Mouse (Mus musculus) embryonic facial prominence, embryonic 15.5 days (tissue): ENCODE results near the gene Tyro3. TPM values are rescaled to one million over a fixed set of nuclear protein-coding genes. Genes with fewer than 3 reads are reported as not detected.
A peak's percentile ranks its signal among the peaks of the same experiment; 100 is the strongest.

ENCODE experiments used
- ATAC-seq: fragments of 200-750 bp; cut with Nextera tagmentation; 2 replicates; pipeline ENCODE4 v1.8.0; 2017; ENCODE audit warnings: low read depth, moderate TSS enrichment; ENCODE audit not compliant: insufficient number of reproducible peaks, low FRiP score, low TSS enrichment
- H3K27ac ChIP-seq: fragments of 300-500 bp; sonication (generic); replicated peaks from 2 replicates; pipeline ENCODE4 v1.5.1; 2015; ENCODE audit warnings: mild to moderate bottlenecking, inconsistent platforms
- H3K27me3 ChIP-seq: fragments of 300-500 bp; sonication (generic); 2 replicates; pipeline ENCODE4 v1.6.1; 2015; ENCODE audit warnings: inconsistent platforms
- H3K36me3 ChIP-seq: fragments of 300-500 bp; sonication (generic); 2 replicates; pipeline ENCODE4 v1.6.1; 2015; ENCODE audit warnings: mild to moderate bottlenecking, inconsistent platforms
- H3K4me1 ChIP-seq: fragments of 300-500 bp; sonication (generic); 2 replicates; pipeline ENCODE4 v1.6.1; 2015; ENCODE audit warnings: inconsistent platforms
- H3K4me2 ChIP-seq: fragments of 300-500 bp; sonication (generic); replicated peaks from 2 replicates; pipeline ENCODE4 v1.6.1; 2015; ENCODE audit warnings: mild to moderate bottlenecking, inconsistent platforms
- H3K4me3 ChIP-seq: fragments of 300-500 bp; sonication (generic); replicated peaks from 2 replicates; pipeline ENCODE4 v1.5.1; 2015; ENCODE audit warnings: mild to moderate bottlenecking, inconsistent platforms
- H3K9ac ChIP-seq: fragments of 300-500 bp; sonication (generic); 2 replicates; pipeline ENCODE4 v1.6.1; 2015; ENCODE audit warnings: inconsistent platforms
- H3K9me3 ChIP-seq: fragments of 300-500 bp; sonication (generic); replicated peaks from 2 replicates; pipeline ENCODE4 v1.6.1; 2016; ENCODE audit warnings: inconsistent platforms
- WGBS: fragments of 180-500 bp; shearing (Covaris S2); methylation state at CpG from one replicate; pipeline ENCODE4 v1.1.7; 2015; 5-methylcytosine and 5-hydroxymethylcytosine counted together
- polyA plus RNA-seq: library from polyadenylated mRNA; unstranded; fragments of >200 nt; fragmentation: Nextera tagmentation; extraction: Ambion mirVana; gene quantifications from 2 replicates; pipeline ENCODE4 v1.2.1, GENCODE M21; 2015

Gene Tyro3
- polyA plus RNA-seq, 1 experiment from 2014 or later: 31.8 TPM

GRCm38 (mm10) chr2:119805536-119805935 is 8.0 kb downstream of the Tyro3 start:
- 57% methylated on average over 8 of the region's 8 CpGs for WGBS
- Histone ChIP-seq H3K4me2 (no peak overlapping the region), H3K27me3 (no peaks in the 10 kb centered on the region), H3K4me1 (peaks cover 38% of the 10 kb centered on the region), H3K4me3 (no peak overlapping the region), H3K9ac (no peak overlapping the region), H3K36me3 (peaks cover 47% of the 10 kb centered on the region), H3K27ac (no peak overlapping the region), H3K9me3 (no peaks in the 10 kb centered on the region)
- ATAC-seq: no peak

GRCm38 (mm10) chr2:119808438-119808837 is 10.9 kb downstream of the Tyro3 start:
- Histone ChIP-seq H3K9ac (no peak overlapping the region), H3K27ac (no peak overlapping the region), H3K4me2 (no peak overlapping the region), H3K4me3 (no peak overlapping the region), H3K27me3 (no peaks in the 10 kb centered on the region), H3K36me3 (peaks cover 74% of the 10 kb centered on the region), H3K4me1 (peaks cover 18% of the 10 kb centered on the region; the same call in 1 of the 2 replicates), H3K9me3 (no peaks in the 10 kb centered on the region)
- 21% methylated on average over 4 of the region's 4 CpGs for WGBS
- ATAC-seq: no peak

DNA sequence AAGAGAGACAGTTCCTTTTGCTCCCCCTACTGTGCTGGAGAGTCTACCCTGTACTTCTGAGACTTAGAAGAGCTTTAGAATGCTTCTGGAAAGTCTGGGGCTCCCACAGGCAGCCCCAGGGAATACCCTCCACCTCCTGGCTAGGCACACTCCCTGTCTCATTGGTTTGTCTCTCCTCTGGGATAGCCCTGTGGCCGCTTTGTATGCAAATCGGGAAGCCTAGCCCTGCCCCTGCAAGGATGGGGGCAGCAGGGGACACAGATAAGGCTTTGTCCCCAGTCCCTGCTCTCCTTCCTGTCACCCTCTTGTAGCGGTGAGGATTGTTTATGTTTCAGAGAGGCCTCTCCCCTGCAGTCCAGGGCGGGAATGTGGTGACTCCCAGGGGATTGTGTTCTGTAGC is 11.3 kb downstream of the Tyro3 start:
- Histone ChIP-seq H3K27ac (no peak overlapping the region), H3K9ac (no peak overlapping the region), H3K4me2 (no peak overlapping the region), H3K9me3 (no peaks in the 10 kb centered on the region), H3K36me3 (peaks cover 74% of the 10 kb centered on the region), H3K4me3 (no peak overlapping the region), H3K27me3 (no peaks in the 10 kb centered on the region), H3K4me1 (peaks cover 14% of the 10 kb centered on the region; the same call in 1 of the 2 replicates)
- WGBS: 49% methylated on average over 4 of the region's 4 CpGs
- ATAC-seq: no peak

DNA sequence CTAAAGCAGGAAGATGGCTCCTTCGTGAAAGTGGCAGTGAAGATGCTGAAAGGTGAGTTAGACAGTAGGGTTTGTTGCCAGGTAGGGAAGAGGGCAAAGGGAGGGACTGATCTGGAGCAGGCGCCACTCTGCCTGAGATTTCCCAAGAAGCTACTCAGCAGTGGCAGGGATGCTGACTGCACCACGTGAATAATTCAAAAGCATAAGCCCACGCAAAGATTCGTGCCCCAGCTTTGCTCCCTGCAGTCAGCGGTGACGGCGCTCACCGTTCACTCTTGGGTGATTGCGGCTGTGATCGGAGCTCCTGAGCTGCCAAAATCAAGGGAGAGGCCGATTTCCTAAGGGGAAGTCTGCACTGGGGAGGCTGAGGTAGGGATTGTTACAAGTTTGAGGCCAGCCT is 13.4 kb downstream of the Tyro3 start:
- Histone ChIP-seq H3K4me2 (no peak overlapping the region), H3K9ac (no peak overlapping the region), H3K36me3 (peaks cover 60% of the 10 kb centered on the region), H3K9me3 (no peaks in the 10 kb centered on the region), H3K4me1 (peaks cover 8% of the 10 kb centered on the region; the same call in 1 of the 2 replicates), H3K27me3 (no peaks in the 10 kb centered on the region), H3K4me3 (no peak overlapping the region), H3K27ac (no peak overlapping the region)
- no peak for ATAC-seq
- 79% methylated on average over 12 of the region's 12 CpGs for WGBS

DNA sequence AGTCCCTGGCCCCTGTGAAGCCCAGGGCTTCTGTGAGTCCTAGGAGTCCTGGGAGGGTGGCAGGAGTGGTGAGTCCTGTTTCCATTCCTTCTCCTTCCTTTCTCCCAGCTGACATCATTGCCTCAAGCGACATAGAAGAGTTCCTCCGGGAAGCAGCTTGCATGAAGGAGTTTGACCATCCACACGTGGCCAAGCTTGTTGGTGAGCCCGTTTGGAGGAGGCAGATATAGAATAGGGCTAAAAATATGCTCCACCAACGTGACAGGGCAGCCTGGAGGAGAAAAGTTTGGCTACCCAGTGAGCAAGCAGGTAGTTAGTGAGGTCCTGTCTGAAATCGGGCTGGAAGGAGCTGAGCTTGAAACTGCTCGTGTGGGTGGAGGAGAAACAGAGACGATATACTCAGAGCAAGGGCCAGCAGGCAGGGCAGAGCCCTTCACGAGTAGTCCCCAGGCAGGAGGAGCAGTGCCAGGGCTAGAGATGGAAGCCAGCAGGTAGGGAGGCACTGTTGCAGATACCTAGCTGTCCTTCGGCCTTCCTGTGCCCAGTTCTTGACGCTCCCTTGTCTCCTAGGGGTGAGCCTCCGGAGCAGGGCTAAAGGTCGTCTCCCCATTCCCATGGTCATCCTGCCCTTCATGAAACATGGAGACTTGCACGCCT is 14.1 kb downstream of the Tyro3 start:
- Histone ChIP-seq H3K4me1 (peaks cover 8% of the 10 kb centered on the region; the same call in 1 of the 2 replicates), H3K9me3 (no peaks in the 10 kb centered on the region), H3K27ac (no peak overlapping the region), H3K36me3 (peaks cover 61% of the 10 kb centered on the region), H3K27me3 (no peaks in the 10 kb centered on the region), H3K4me2 (no peak overlapping the region), H3K4me3 (no peak overlapping the region), H3K9ac (no peak overlapping the region)
- 80% methylated on average over 14 of the region's 14 CpGs for WGBS
- no peak for ATAC-seq

- WGBS: 61% methylated on average over 7 of the region's 7 CpGs
- H3K4me1 ChIP-seq: peaks cover 8% of the 10 kb centered on the region; the same call in 1 of the 2 replicates
- no peaks in the 10 kb centered on the region for H3K9me3 ChIP-seq
- H3K36me3 ChIP-seq: peaks cover 51% of the 10 kb centered on the region
- H3K4me2 ChIP-seq: no peak overlapping the region
- no peak overlapping the region for H3K9ac ChIP-seq
- ATAC-seq: peak; percentile 26; the same call in 1 of the 2 replicates
- no peaks in the 10 kb centered on the region for H3K27me3 ChIP-seq
- H3K4me3 ChIP-seq: no peak overlapping the region
- peak overlapping the region; percentile 48; the same call in 1 of the 2 replicates for H3K27ac ChIP-seq
Observed at GRCm38 (mm10) chr2:119814376-119814933, 16.9 kb downstream of the Tyro3 start.

DNA sequence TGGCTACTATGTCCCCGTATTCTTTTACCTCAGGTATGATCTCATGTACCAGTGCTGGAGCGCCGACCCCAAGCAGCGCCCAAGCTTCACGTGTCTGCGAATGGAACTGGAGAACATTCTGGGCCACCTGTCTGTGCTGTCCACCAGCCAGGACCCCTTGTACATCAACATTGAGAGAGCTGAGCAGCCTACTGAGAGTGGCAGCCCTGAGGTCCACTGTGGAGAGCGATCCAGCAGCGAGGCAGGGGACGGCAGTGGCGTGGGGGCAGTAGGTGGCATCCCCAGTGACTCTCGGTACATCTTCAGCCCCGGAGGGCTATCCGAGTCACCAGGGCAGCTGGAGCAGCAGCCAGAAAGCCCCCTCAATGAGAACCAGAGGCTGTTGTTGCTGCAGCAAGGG is 19.1 kb downstream of the Tyro3 start:
- Histone ChIP-seq H3K9me3 (no peaks in the 10 kb centered on the region), H3K4me1 (peaks cover 8% of the 10 kb centered on the region; the same call in 1 of the 2 replicates), H3K4me3 (no peak overlapping the region), H3K4me2 (no peak overlapping the region), H3K36me3 (peaks cover 30% of the 10 kb centered on the region), H3K9ac (no peak overlapping the region), H3K27ac (no peak overlapping the region), H3K27me3 (no peaks in the 10 kb centered on the region)
- WGBS: 91% methylated on average over 13 of the region's 13 CpGs
- no peak for ATAC-seq

DNA sequence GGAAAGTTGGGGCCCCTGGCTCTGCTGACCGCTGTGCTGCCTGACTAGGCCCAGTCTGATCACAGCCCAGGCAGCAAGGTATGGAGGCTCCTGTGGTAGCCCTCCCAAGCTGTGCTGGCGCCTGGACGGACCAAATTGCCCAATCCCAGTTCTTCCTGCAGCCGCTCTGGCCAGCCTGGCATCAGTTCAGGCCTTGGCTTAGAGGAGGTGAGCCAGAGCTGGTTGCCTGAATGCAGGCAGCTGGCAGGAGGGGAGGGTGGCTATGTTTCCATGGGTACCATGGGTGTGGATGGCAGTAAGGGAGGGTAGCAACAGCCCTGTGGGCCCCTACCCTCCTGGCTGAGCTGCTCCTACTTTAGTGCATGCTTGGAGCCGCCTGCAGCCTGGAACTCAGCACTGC is 19.5 kb downstream of the Tyro3 start:
- peaks cover 26% of the 10 kb centered on the region for H3K36me3 ChIP-seq
- H3K27me3 ChIP-seq: no peaks in the 10 kb centered on the region
- no peak overlapping the region for H3K4me3 ChIP-seq
- H3K9ac ChIP-seq: no peak overlapping the region
- H3K27ac ChIP-seq: 0 out of 2 replicates have a peak overlapping the region, but pooled peaks have one; percentile 11
- no peak overlapping the region for H3K4me2 ChIP-seq
- no peak for ATAC-seq
- peaks cover 8% of the 10 kb centered on the region; the same call in 1 of the 2 replicates for H3K4me1 ChIP-seq
- no peaks in the 10 kb centered on the region for H3K9me3 ChIP-seq
- 80% methylated on average over 5 of the region's 5 CpGs for WGBS

DNA sequence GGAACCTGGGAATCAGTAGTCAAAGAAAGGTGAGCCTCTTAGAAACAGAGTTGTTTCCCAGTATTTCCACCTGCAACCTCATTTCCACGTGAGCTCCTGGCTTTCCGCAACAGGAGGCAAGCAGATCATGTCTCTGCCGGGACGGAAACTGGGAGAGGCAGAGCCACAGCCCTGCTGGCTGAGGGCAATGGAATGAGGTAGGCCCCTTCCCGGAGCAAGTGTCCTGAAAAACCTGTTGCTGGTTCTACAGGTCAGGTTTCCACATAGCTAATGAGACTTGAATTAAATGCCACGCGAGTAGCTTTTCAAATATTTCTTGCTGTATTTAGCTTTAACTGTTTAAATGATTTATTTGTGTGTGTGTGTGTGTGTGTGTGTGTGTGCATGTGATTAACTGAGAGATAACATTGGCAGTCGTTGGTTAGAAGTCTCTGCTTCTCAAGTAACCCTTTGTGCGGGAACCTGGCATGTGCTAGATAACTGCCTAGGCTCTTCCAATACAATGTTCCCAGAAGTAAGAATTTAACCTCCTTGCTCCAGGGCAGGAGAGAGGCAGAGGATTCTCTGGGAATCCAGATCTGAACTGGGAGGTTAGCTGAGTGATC is 21.2 kb downstream of the Tyro3 start:
- Histone ChIP-seq H3K9me3 (no peaks in the 10 kb centered on the region), H3K9ac (no peak overlapping the region), H3K4me1 (peaks cover 8% of the 10 kb centered on the region; the same call in 1 of the 2 replicates), H3K27me3 (no peaks in the 10 kb centered on the region), H3K27ac (peak overlapping the region; percentile 55; the same call in 1 of the 2 replicates), H3K36me3 (peaks cover 13% of the 10 kb centered on the region), H3K4me2 (no peak overlapping the region), H3K4me3 (no peak overlapping the region)
- no peak for ATAC-seq
- 30% methylated on average over 9 of the region's 9 CpGs for WGBS

DNA sequence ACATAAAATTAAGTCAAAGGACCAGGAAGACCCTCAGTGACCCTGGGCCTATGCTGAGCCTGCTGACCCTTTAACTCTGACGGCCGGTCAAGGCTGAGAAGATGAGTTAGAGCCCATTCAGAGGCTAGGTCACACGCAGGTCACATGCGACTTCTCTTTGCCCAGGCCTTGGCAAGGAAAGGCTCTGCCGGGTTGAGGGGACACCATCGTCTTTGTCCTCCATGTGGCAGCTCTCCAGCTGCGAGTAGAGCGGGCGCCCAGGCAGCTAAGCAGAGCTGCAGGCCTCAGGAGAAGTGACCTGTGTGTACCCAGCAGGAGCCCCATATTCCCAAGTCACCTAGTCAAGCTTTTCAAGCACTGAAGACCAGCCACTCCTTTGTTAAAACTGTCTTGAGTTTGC is 23.6 kb downstream of the Tyro3 start:
- no peaks in the 10 kb centered on the region for H3K4me1 ChIP-seq
- peaks cover 12% of the 10 kb centered on the region for H3K36me3 ChIP-seq
- H3K9me3 ChIP-seq: no peaks in the 10 kb centered on the region
- H3K4me3 ChIP-seq: no peak overlapping the region
- no peak for ATAC-seq
- 84% methylated on average over 9 of the region's 9 CpGs for WGBS
- H3K27ac ChIP-seq: no peak overlapping the region
- H3K9ac ChIP-seq: no peak overlapping the region; the same call in 1 of the 2 replicates
- H3K27me3 ChIP-seq: no peaks in the 10 kb centered on the region
- no peak overlapping the region for H3K4me2 ChIP-seq

- Histone ChIP-seq H3K27me3 (no peaks in the 10 kb centered on the region), H3K4me2 (no peak overlapping the region), H3K9ac (no peak overlapping the region), H3K9me3 (no peaks in the 10 kb centered on the region), H3K27ac (no peak overlapping the region), H3K4me3 (no peak overlapping the region), H3K4me1 (no peaks in the 10 kb centered on the region), H3K36me3 (no peaks in the 10 kb centered on the region)
- WGBS: 83% methylated on average over 2 of the region's 2 CpGs
- ATAC-seq: no peak
Observed at GRCm38 (mm10) chr2:119830579-119830978, 33.0 kb downstream of the Tyro3 start.
